Mouse (Mus musculus) skeletal muscle tissue, adult 2 months (tissue): Measurements from ENCODE around the gene Cdk19.
"Not testable (repeated sequence)": the region's sequence is repeated elsewhere in the genome, so short reads cannot be mapped to it uniquely, and the experiment has no call there.

Source experiments
- DNase-seq: peaks from one replicate; pipeline ENCODE4 v3.0.0-alpha.2; 2012; ENCODE audit warnings: low read depth, low spot score

Cdk19 gene

GRCm38 (mm10) chr10:40523312-40523975, 184.1 kb downstream of the Cdk19 start:
- DNase-seq, result no peak

GRCm38 (mm10) chr10:40524032-40524806, 184.9 kb downstream of the Cdk19 start:
- no peak for DNase-seq

- DNase-seq, result peak; percentile 56
These were observed 185.6 kb downstream of the Cdk19 start for GRCm38 (mm10) chr10:40524991-40525390.

- DNase-seq, result no peak
These were observed 186.3 kb downstream of the Cdk19 start for GRCm38 (mm10) chr10:40525616-40526155.

GRCm38 (mm10) chr10:40526301-40526761, 187.0 kb downstream of the Cdk19 start:
- no peak for DNase-seq

GRCm38 (mm10) chr10:40526986-40527385, 187.6 kb downstream of the Cdk19 start:
- DNase-seq, result no peak

GRCm38 (mm10) chr10:40527573-40527972, 188.2 kb downstream of the Cdk19 start:
- DNase-seq, result no peak

GRCm38 (mm10) chr10:40528668-40529067, 189.3 kb downstream of the Cdk19 start:
- DNase-seq, result no peak

GRCm38 (mm10) chr10:40529617-40530016, 190.3 kb downstream of the Cdk19 start:
- no peak for DNase-seq

GRCm38 (mm10) chr10:40530661-40531060, 191.3 kb downstream of the Cdk19 start:
- no peak for DNase-seq

GRCm38 (mm10) chr10:40532586-40532985, 193.2 kb downstream of the Cdk19 start:
- DNase-seq, result not testable (repeated sequence)
